Mouse (Mus musculus): Measurements from ENCODE around the gene Dsn1. TPM values are rescaled to one million over a fixed set of nuclear protein-coding genes. Genes with fewer than 3 reads are reported as not detected.

The Dsn1 gene
- polyA plus RNA-seq, 1 experiment from 2014 or later: 30.9 TPM

- no peak for DNase-seq (ENCODE audit: low spot score)
Measured at GRCm38 (mm10) chr2:157027106-157028008, 20.4 kb upstream of the Dsn1 start.

GRCm38 (mm10) chr2:157021156-157021555, 14.2 kb upstream of the Dsn1 start:
- DNase-seq (ENCODE audit: low spot score): no peak

- no peak for DNase-seq (ENCODE audit: low spot score)
Measured at GRCm38 (mm10) chr2:157019228-157019627, 12.3 kb upstream of the Dsn1 start.

DNA sequence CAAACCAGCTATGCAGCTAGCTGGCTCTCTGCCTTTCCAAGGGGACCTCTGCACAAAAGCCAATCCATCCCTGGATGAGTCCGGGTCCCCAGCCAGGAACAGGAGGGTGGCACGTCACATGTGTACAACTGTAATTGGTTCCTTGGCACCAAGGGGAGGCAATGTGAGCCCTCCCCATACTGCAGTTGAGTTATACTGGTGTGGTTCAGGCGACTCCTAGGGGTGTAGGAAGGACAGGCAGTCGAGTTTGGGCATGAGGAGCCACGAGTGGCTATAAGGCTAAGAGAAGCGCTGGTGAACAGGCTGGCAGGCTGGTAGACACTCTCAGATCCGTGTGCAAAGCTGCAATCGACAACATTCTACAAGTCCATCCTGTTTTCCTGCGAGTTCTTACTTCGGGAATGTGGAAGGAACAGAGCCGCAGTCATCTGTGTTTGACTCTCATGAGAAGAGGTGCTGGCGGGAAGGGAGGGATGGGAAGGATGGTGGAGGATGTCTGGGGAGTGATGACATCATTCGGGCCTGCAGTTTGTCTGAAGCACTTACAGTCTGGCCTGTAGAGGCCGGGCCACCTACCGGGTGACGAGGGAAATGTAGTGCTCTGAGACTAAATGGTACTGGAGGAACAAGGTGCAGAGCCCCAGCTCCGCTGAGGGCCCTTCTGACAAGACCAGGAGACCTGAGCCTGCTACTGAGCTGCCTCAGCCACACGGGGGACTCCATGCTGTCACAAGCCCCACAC, 9.7 kb upstream of the Dsn1 start:
- no peak for DNase-seq (ENCODE audit: low spot score)

GRCm38 (mm10) chr2:157012341-157012740, 5.4 kb upstream of the Dsn1 start:
- no peak for DNase-seq (ENCODE audit: low spot score)

GRCm38 (mm10) chr2:157010634-157011310, 3.8 kb upstream of the Dsn1 start:
- no peak for DNase-seq (ENCODE audit: low spot score)

DNA sequence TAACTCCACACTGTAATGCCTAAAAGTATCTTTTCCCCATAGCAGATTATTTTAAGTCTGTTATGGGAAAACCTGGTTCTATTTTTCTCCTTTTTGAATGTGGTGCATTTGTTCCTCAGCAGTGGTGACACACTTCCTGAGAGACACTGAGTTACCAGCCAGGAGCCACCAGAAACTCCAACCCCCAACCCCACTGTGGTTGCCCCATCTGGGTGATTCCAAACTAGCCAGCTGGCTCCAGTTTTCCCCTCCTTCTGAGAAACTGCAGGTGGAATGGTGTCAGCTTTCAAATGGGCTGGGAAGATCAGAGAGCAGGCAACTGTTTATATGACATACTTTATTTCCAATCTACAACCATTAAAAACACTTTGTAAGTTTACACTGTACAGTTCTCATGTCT, 3.2 kb upstream of the Dsn1 start:
- no peak for DNase-seq (ENCODE audit: low spot score)

DNA sequence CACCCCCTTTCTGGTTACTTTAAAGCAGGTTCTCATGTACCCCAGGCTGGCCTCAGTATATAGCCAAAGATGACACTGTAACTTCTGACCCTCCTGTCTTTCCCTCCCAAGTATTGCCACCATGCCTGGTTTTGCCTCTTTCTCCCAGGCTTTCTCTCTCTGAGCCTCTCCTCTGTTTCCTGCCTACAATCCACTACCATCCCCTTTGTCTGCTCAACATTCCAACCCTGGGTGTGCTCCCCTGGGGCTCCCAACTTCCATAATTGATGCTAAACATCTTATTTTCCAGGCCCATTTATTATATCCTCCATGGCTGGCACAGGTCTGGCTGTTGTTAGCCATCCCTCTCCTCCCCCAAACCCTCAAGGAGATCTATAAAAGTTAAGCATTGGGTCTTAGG, 1.6 kb upstream of the Dsn1 start:
- no peak for DNase-seq (ENCODE audit: low spot score)

DNA sequence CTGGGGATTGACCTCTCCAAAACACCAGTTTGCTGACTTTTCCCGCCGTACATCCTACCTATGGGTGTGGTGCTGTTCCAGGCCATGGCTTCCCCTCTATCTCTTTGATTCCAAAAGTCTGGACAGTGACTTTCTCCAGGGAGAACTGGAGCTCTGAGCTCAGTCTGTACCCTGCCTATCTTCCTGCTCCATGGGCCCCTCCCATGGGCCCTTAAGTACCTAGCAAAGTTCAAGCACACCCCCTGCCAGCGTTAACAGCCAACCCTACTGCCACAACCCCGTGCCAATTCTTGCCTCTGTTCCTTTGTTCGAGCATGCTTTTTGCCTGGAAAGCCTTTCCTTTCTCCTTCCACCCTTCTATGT, 261 bp upstream of the Dsn1 start:
- no peak for DNase-seq (ENCODE audit: low spot score)

DNA sequence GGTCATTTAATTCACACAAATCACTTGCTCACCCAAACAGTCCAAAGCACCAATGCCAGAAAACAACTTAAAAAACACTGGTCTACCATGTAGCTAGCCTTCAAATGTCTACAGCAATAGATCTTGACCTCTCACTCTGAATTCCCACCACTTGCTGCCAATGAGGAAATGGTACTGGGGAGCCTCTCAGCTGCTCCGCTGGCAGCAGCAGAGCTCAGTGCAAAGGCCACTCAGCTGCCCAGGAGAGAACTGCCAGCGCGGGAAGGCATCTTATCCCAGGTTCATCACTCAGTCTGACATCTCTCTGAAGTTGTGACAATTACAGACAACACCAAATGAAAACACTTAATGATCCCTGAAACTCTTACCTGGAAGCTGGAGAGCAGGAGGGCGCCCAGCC, 4.6 kb downstream of the Dsn1 start:
- no peak for DNase-seq (ENCODE audit: low spot score)

GRCm38 (mm10) chr2:156998263-156998662, 8.7 kb downstream of the Dsn1 start:
- no peak for DNase-seq (ENCODE audit: low spot score)

GRCm38 (mm10) chr2:156996576-156996975, 10.4 kb downstream of the Dsn1 start:
- DNase-seq (ENCODE audit: low spot score): peak; percentile 73

GRCm38 (mm10) chr2:156991470-156992319, 15.3 kb downstream of the Dsn1 start, which contains the start of gene Ndrg3:
TSS of gene Ndrg3 (minus strand) at chr2:156992056.
- peak; percentile 98 for DNase-seq (ENCODE audit: low spot score)

- no peak for DNase-seq (ENCODE audit: low spot score)
Measured at GRCm38 (mm10) chr2:156990727-156991431, 16.1 kb downstream of the Dsn1 start.

DNA sequence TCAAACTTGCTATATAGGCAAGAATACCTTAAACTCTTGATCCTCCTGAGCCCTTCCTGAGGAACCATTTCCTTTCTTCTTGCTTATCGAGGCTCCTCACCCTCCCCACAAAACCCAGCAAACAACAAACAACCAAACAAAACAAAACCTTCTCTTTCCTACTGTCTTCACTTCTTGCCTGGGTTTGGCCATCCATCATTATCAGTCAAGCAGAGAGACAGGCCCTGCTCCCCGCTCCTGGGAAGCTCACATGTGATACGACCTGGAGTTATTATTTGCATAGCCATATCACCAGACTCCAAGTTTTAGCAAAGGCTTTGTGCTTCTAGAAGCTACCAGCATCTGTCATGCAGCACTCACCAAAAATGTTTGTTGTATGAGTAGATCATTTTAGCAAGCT, 19.6 kb downstream of the Dsn1 start:
- DNase-seq (ENCODE audit: low spot score): no peak

DNA sequence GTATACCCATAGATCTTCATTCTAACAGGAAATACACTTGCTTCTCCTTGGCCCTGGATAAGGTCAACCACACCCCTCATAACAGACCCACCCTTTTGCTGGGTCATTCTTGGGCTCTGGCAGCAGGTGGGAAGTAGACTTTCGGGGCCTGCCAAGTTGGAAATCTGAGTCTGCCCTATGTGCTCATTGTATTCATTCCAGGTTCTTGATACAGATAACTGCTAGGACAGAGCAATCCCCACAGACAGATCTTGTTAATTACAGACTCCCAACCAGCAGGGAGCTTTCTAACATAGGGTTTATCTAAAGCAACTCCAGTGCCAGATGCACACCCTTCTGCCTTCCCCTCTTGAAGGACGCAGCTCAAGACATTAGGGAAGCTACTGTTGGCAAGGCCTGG, 24.1 kb downstream of the Dsn1 start:
- no peak for DNase-seq (ENCODE audit: low spot score)

GRCm38 (mm10) chr2:156981291-156981690, 25.7 kb downstream of the Dsn1 start:
- no peak for DNase-seq (ENCODE audit: low spot score)

- DNase-seq (ENCODE audit: low spot score): no peak
Measured at GRCm38 (mm10) chr2:156980059-156980458, 26.9 kb downstream of the Dsn1 start.

DNA sequence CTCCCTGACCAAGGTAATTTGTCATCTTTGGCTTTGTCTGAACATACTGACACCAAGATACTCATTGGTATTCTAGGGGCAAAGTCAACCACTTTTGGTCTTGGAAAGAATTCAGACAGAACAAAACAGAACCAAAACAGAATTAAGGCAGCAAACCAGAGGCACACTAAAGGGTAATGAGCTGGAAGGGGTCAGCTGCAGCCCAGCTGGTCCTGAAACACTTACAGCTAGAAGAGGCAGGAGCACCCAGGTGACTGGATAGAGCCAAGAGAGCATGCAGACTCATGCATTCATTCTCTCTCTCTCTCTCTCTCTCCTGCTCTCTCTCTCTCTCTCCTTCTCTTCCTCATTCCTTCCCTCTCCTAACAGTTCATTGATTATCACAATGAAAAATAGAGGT, 30.2 kb downstream of the Dsn1 start:
- DNase-seq (ENCODE audit: low spot score): no peak

DNA sequence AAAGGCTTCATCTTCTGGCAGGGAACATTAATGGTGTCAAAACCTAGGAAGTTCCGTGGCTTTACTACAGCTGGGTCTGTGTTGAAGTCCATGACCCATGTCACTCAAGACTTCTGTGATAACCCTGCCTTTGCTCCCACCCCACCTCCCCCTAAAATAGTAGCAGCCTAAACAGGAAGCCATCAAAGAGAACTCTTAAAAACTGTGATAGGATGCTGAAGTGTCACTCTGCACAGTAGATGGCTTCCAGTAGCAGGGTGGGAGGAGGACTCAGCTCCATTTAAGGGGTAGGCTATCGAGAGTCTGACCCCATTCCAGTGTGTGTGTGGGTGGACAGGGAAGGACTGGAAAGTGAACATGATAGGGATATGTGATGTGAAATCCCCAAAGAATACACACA, 32.0 kb downstream of the Dsn1 start:
- DNase-seq (ENCODE audit: low spot score): peak; percentile 70
